Mouse (Mus musculus) forebrain, embryonic 11.5 days (tissue): ENCODE results near the gene Trp53rkb. TPM values are rescaled to one million over a fixed set of nuclear protein-coding genes. Genes with fewer than 3 reads are reported as not detected.

Source experiments
- ATAC-seq: fragments of 200-750 bp; cut with Nextera tagmentation; replicated peaks from 2 replicates; pipeline ENCODE4 v1.8.0; 2017; ENCODE audit warnings: moderate TSS enrichment; ENCODE audit not compliant: low FRiP score
- DNase-seq: peaks from one replicate; pipeline ENCODE4 v3.0.0-alpha.2; 2017; ENCODE audit warnings: low spot score
- H3K27ac ChIP-seq: fragments of 300-500 bp; sonication (generic); 2 replicates; pipeline ENCODE4 v1.5.1; 2014; ENCODE audit warnings: low read depth, low read length
- H3K27me3 ChIP-seq: fragments of 300-500 bp; sonication (generic); 2 replicates; pipeline ENCODE4 v1.6.1; 2014; ENCODE audit warnings: mild to moderate bottlenecking, low read length, mixed read lengths; ENCODE audit not compliant: control insufficient read depth, insufficient read depth
- H3K36me3 ChIP-seq: fragments of 300-500 bp; sonication (generic); 2 replicates; pipeline ENCODE4 v1.6.1; 2014; ENCODE audit warnings: mild to moderate bottlenecking, low read length, moderate library complexity, mixed read lengths; ENCODE audit not compliant: control insufficient read depth, insufficient read depth
- H3K4me1 ChIP-seq: fragments of 300-500 bp; sonication (generic); replicated peaks from 2 replicates; pipeline ENCODE4 v1.6.1; 2014; ENCODE audit warnings: low read length, mixed read lengths; ENCODE audit not compliant: control insufficient read depth, insufficient read depth
- H3K4me2 ChIP-seq: fragments of 300-500 bp; sonication (generic); 2 replicates; pipeline ENCODE4 v1.6.1; 2014; ENCODE audit warnings: low read depth, mild to moderate bottlenecking, low read length, moderate library complexity, mixed read lengths; ENCODE audit not compliant: severe bottlenecking
- H3K4me3 ChIP-seq: fragments of 300-500 bp; sonication (generic); 2 replicates; pipeline ENCODE4 v1.5.1; 2014; ENCODE audit warnings: low read depth, low read length
- H3K9ac ChIP-seq: fragments of 300-500 bp; sonication (generic); 2 replicates; pipeline ENCODE4 v1.6.1; 2014; ENCODE audit warnings: low read length
- H3K9me3 ChIP-seq: fragments of 300-500 bp; sonication (generic); 2 replicates; pipeline ENCODE4 v1.6.1; 2016; ENCODE audit warnings: low read length, mixed read lengths; ENCODE audit not compliant: control insufficient read depth
- WGBS: fragments of 180-500 bp; shearing (Covaris S2); extraction: QIAGEN DNeasy Blood & Tissue Kit; methylation state at CpG from one replicate; pipeline ENCODE4 v1.1.7; 2014; 5-methylcytosine and 5-hydroxymethylcytosine counted together
- polyA plus RNA-seq: library from polyadenylated mRNA; unstranded; fragments of >200 nt; fragmentation: Nextera tagmentation; extraction: Ambion mirVana; gene quantifications from 2 replicates; pipeline ENCODE4 v1.2.1, GENCODE M21; 2014

Trp53rkb gene
- polyA plus RNA-seq, 1 experiment from 2014 or later: 11.4 TPM

DNA sequence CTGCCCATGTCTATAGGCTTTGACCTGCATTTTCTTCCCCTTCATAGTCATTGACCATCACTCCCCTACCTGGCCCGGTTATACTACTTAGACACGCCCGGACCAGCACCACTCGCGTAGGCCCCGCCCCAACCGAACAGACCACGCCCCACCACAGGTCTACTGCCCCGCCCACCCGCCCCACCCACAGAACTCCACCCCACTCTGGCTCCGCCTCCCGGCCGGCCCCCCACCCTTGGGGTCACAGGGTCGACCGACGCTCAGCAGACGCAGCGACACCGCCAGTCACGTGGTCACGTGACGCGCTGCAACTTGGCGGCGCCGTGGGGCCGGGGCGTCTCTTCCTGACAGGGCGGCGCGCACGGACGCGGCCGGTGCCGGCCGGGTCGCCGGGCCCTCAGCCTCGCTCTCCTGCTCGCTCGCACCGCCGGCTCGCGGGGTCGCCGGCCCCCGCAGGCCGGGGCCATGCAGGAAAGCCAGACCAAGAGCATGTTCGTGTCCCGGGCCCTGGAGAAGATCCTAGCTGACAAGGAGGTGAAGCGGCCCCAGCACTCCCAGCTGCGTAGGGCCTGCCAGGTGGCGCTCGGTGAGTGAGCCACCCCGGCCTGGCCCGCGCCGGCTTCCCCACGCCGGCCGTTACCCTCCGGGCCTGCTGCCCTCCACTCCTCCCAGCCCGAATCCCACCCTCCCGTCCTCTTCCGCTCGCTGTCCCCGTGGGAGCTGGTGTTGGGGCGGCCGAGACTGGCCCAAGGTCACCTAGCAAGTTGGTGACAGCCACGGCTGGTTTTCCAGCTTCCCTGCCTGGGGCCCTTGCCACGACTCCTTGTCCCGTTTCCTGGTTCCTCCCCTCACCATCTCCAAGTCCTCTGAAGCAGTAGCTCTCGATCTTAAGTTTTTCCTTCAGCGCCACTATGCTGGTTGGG is 13.2 kb downstream of the Trp53rkb start, which contains the start of gene Arfgef2:
Arfgef2 (plus strand) TSS at position 339 of the 923 bp plus-strand sequence.
- no peaks in the 10 kb centered on the region for H3K36me3 ChIP-seq
- under 1% methylated on average over 69 of the region's 76 CpGs for WGBS

DNA sequence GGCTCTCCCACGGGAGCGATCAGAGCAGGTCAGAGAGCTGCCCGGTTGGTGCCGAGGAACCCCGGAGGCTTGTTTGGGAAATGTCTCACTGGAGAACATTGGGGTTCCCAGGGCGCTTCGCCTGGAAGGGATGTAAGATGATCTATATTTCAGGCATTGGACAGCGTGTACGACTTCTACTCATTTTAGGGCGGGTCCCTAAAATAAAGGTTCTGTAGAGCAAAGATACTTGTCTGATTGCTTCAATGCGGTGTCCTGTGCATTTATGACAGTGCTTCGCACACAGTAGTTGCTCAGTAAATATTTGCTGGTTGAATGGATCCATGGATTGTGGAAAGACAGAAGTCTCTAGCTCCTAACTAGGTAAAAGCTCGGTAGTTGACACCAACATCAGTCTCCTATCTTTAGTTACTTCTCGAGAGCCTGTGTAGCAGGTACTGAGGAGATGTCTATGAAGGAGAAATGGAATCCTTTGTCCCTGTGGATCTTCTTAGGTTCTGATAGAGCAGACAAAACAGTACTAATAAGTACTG is 13.9 kb downstream of the Trp53rkb start:
- peak overlapping the region; percentile 79 for H3K4me3 ChIP-seq
- WGBS: 29% methylated on average over 14 of the region's 14 CpGs
- peak overlapping the region; percentile 80 for H3K9ac ChIP-seq
- no peaks in the 10 kb centered on the region for H3K27me3 ChIP-seq
- peak overlapping the region; percentile 92 for H3K4me2 ChIP-seq
- H3K4me1 ChIP-seq: no peaks in the 10 kb centered on the region
- H3K36me3 ChIP-seq: no peaks in the 10 kb centered on the region
- H3K9me3 ChIP-seq: no peaks in the 10 kb centered on the region
- DNase-seq (no peak), ATAC-seq (no peak)
- no peak overlapping the region for H3K27ac ChIP-seq

More for the DNA sequence above, 13.2 kb downstream of the Trp53rkb start, which contains the start of gene Arfgef2:
- H3K4me1 ChIP-seq: no peaks in the 10 kb centered on the region
- peak within 1 kb of the TSS; percentile 92 for H3K4me2 ChIP-seq
- no peaks in the 10 kb centered on the region for H3K9me3 ChIP-seq
- peak within 1 kb of the TSS; percentile 80 for H3K9ac ChIP-seq
- ATAC-seq: peak; percentile 89
- H3K4me3 ChIP-seq: peak within 1 kb of the TSS; percentile 79
- H3K27ac ChIP-seq: no peak within 1 kb of the TSS
- DNase-seq: peak; percentile 91
- no peaks in the 10 kb centered on the region for H3K27me3 ChIP-seq

DNA sequence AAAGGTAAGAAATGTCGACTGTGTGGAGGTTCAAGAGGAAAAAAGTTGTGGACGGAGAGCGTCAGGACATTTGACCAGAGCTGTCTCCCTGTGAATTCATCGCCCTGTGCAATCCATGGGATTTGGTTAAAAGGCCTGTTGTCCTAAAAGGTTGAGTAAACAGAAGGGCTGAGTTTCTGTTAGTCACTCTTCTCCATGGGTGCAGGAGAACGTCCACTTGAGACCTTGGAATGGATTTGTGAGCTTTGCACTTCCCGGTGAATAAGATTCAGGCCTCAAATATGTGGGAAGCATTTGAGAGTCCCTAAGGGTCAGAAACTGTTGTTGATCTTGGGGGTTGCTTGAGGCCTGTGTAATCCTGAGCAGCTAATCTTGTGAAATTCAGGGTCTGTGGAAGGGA is 14.5 kb downstream of the Trp53rkb start:
- Histone ChIP-seq H3K27me3 (no peaks in the 10 kb centered on the region), H3K4me3 (no peak overlapping the region), H3K4me2 (no peak overlapping the region), H3K4me1 (no peaks in the 10 kb centered on the region), H3K9me3 (no peaks in the 10 kb centered on the region), H3K27ac (no peak overlapping the region), H3K9ac (no peak overlapping the region), H3K36me3 (no peaks in the 10 kb centered on the region)
- 84% methylated on average over 6 of the region's 6 CpGs for WGBS
- ATAC-seq (no peak), DNase-seq (no peak)

DNA sequence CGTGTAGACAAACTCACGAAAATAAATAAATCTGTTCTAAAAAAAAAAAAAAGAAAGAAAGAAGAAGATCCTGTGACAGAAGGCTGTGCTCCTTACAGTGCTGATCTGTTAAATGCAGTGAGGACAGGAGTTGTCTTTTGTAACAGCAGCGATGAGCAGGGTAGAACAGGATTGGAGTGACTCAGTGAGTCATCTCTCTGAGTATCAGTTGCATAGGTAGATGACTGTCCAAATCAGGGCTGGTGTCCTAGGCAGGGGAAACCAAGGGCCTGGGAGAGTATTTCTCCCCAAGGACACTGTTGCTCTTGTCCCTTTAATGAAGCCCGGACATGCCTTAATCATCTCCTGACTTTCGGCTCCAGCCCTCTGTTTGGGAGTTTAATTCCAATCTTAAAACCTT is 17.2 kb downstream of the Trp53rkb start:
- Histone ChIP-seq H3K9me3 (no peaks in the 10 kb centered on the region), H3K27ac (no peak overlapping the region), H3K27me3 (no peaks in the 10 kb centered on the region), H3K4me2 (no peak overlapping the region), H3K4me1 (no peaks in the 10 kb centered on the region), H3K9ac (no peak overlapping the region), H3K36me3 (no peaks in the 10 kb centered on the region), H3K4me3 (no peak overlapping the region)
- ATAC-seq (no peak), DNase-seq (no peak)
- 97% methylated on average over 5 of the region's 5 CpGs for WGBS

DNA sequence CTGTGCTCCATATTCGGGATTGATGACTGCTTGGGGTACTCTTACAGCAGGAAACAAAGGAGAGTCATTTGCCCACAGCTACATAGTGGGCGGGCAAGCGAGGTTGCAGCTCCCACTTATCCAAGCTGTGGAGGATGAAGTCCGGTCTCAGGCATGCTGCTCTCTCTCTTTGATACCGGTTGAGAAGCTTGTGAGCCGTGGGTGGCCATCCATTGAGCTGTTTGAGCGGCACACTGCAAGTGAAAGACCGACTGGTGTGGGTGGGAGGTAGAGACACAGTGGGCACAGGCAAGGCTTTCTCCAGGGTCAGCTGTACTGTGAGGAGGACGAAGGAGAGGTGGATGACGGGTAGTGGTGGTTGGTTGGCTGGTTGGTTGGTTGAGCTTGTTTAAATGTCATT is 18.5 kb downstream of the Trp53rkb start:
- no peaks in the 10 kb centered on the region for H3K27me3 ChIP-seq
- 86% methylated on average over 10 of the region's 10 CpGs for WGBS
- ATAC-seq: no peak
- no peaks in the 10 kb centered on the region for H3K9me3 ChIP-seq
- no peak overlapping the region for H3K4me3 ChIP-seq
- no peak overlapping the region for H3K4me2 ChIP-seq
- no peaks in the 10 kb centered on the region for H3K36me3 ChIP-seq
- DNase-seq: no peak
- H3K9ac ChIP-seq: no peak overlapping the region
- H3K4me1 ChIP-seq: no peaks in the 10 kb centered on the region
- no peak overlapping the region for H3K27ac ChIP-seq

DNA sequence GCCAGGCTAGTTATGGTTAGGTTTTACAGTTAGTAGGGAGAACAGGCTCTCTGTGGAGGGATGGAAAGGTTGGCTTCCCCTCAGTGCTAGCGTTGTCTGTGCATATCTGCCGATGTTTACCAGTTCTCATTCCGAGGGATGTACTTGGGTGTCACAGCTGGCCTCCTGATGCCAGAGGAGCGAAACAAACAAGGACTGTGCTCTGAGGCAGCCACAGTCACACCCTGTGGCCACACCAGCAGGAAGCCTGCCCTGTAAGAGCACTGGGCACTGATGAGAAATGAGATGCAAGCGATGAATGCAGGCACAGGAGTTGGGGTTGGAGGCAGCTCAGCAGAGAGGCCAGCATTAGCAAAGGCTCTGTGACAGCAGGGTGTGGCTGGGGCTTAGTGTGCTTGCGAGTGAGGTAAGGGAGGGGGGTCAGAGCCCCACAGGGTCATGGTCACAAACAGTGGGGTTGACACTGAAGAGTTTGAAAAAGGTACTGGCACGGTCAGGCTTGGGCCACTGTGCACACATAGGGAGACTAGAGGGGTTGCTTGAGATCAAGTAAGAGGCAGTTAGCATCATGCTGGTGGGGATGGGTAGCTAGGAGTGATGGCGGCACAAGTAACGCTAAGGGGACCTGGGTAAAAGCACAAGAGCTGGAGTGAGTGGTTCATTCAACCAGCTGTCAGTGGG is 26.3 kb downstream of the Trp53rkb start:
- Histone ChIP-seq H3K36me3 (no peaks in the 10 kb centered on the region), H3K27me3 (no peaks in the 10 kb centered on the region), H3K4me3 (no peak overlapping the region), H3K9ac (no peak overlapping the region), H3K9me3 (no peaks in the 10 kb centered on the region), H3K4me1 (no peaks in the 10 kb centered on the region), H3K27ac (no peak overlapping the region), H3K4me2 (no peak overlapping the region)
- WGBS: 88% methylated on average over 9 of the region's 9 CpGs
- no peak for ATAC-seq
- no peak for DNase-seq

DNA sequence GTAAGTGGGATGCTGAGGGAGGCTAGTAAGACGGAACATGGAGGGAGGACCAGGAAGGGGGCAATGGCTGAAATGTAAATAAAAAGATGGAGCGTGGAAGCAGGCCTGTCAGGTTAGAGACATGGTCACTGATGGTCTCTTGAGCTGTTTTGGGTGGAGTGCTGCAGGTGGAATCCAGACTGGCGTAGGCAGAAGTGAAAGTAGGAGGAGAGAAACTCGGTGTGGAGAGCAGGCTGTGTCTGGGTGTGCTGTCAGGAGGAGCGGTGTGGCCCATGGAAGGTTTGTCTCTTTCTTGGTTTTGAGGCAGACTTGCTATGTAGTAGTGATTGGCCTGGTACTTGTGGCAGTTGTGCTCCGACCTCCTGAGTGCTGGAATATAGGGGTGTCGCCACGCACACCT is 27.5 kb downstream of the Trp53rkb start:
- H3K4me1 ChIP-seq: no peaks in the 10 kb centered on the region
- DNase-seq (no peak), ATAC-seq (no peak)
- WGBS: 96% methylated on average over 8 of the region's 8 CpGs
- H3K9ac ChIP-seq: no peak overlapping the region
- no peak overlapping the region for H3K27ac ChIP-seq
- no peak overlapping the region for H3K4me2 ChIP-seq
- H3K27me3 ChIP-seq: no peaks in the 10 kb centered on the region
- no peaks in the 10 kb centered on the region for H3K9me3 ChIP-seq
- no peaks in the 10 kb centered on the region for H3K36me3 ChIP-seq
- H3K4me3 ChIP-seq: no peak overlapping the region

DNA sequence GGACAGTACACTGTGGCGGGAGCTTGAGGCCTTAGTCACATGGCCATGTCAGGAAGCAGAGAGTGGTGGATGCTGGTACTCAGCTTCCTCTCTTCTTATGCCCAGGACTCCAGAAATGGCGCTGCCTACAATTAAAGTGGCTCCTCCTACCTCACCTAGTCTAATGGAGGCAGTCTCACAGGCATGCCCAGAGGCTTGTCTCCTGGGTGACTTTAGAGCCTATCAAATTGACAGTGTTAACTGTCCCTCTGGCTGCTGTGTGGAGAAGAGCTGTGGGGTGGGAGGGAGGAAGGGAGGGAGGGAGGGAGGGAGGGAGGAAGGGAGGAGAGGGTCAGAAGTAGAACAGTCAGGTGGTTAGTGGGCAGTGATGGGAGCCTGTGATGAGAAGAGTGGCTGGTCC is 28.5 kb downstream of the Trp53rkb start:
- ATAC-seq (no peak), DNase-seq (no peak)
- Histone ChIP-seq H3K9ac (no peak overlapping the region), H3K4me1 (no peaks in the 10 kb centered on the region), H3K4me3 (no peak overlapping the region), H3K27ac (no peak overlapping the region), H3K36me3 (no peaks in the 10 kb centered on the region), H3K27me3 (no peaks in the 10 kb centered on the region), H3K9me3 (no peaks in the 10 kb centered on the region), H3K4me2 (no peak overlapping the region)
- 79% methylated on average over 2 of the region's 2 CpGs for WGBS
